Mouse (Mus musculus) gastrocnemius, adult 18-20 months (tissue): ENCODE measurements around the gene Cby1. TPM values are rescaled to one million over a fixed set of nuclear protein-coding genes. Genes with fewer than 3 reads are reported as not detected.
"Not testable (repeated sequence)": the region's sequence is repeated elsewhere in the genome, so short reads cannot be mapped to it uniquely, and the experiment has no call there.

Source experiments
- DNase-seq: peaks from one replicate; pipeline ENCODE4 v3.0.0; 2021; ENCODE audit warnings: low spot score
- total RNA-seq, 2 experiments: library from RNA; stranded (reverse); gene quantifications; 2 replicates each; pipeline ENCODE4 v1.2.3; 2021

Gene Cby1
- total RNA-seq, 2 experiments from 2014 or later = 13.4 to 15.2 TPM

- not testable (repeated sequence) for DNase-seq
Measured at GRCm38 (mm10) chr15:79671828-79672348, 12.9 kb downstream of the Cby1 start.

GRCm38 (mm10) chr15:79677936-79678335 lies 18.9 kb downstream of the Cby1 start:
- DNase-seq = no peak

- no peak for DNase-seq
Measured at GRCm38 (mm10) chr15:79681973-79682372, 23.0 kb downstream of the Cby1 start.

GRCm38 (mm10) chr15:79683146-79683545 lies 24.1 kb downstream of the Cby1 start:
- no peak for DNase-seq

GRCm38 (mm10) chr15:79683707-79684465 lies 24.9 kb downstream of the Cby1 start:
- DNase-seq = peak; percentile 9

GRCm38 (mm10) chr15:79684616-79685015 lies 25.6 kb downstream of the Cby1 start:
- DNase-seq = no peak

GRCm38 (mm10) chr15:79685141-79685641 lies 26.2 kb downstream of the Cby1 start:
- peak; percentile 9 for DNase-seq

- no peak for DNase-seq
Measured at GRCm38 (mm10) chr15:79686046-79686869, 27.3 kb downstream of the Cby1 start.

- peak; percentile 51 for DNase-seq
Measured at GRCm38 (mm10) chr15:79687175-79687574, 28.2 kb downstream of the Cby1 start.

- peak; percentile 96 for DNase-seq
Measured at GRCm38 (mm10) chr15:79687646-79688267, 28.8 kb downstream of the Cby1 start, which contains the start of gene Josd1. Josd1 (minus strand) TSS chr15:79687919.

GRCm38 (mm10) chr15:79688268-79688956 lies 29.4 kb downstream of the Cby1 start:
- DNase-seq = no peak

GRCm38 (mm10) chr15:79689662-79690425 lies 30.8 kb downstream of the Cby1 start:
- DNase-seq = no peak

- DNase-seq = peak; percentile 100
Measured at GRCm38 (mm10) chr15:79690426-79691022, 31.5 kb downstream of the Cby1 start, which contains the start of gene Gtpbp1. Gtpbp1 (plus strand) TSS chr15:79690845.

- peak; percentile 28 for DNase-seq
Measured at GRCm38 (mm10) chr15:79691023-79691508, 32.1 kb downstream of the Cby1 start.

GRCm38 (mm10) chr15:79692334-79692733 lies 33.3 kb downstream of the Cby1 start:
- no peak for DNase-seq

- no peak for DNase-seq
Measured at GRCm38 (mm10) chr15:79693740-79694139, 34.7 kb downstream of the Cby1 start.

- no peak for DNase-seq
Measured at GRCm38 (mm10) chr15:79694512-79694911, 35.5 kb downstream of the Cby1 start.

- DNase-seq = no peak
Measured at GRCm38 (mm10) chr15:79695516-79695915, 36.5 kb downstream of the Cby1 start.

GRCm38 (mm10) chr15:79696508-79696907 lies 37.5 kb downstream of the Cby1 start:
- no peak for DNase-seq
